Mouse (Mus musculus): Measurements from ENCODE around the gene Mum1. TPM values are rescaled to one million over a fixed set of nuclear protein-coding genes. Genes with fewer than 3 reads are reported as not detected.
"Not testable (repeated sequence)": the region's sequence is repeated elsewhere in the genome, so short reads cannot be mapped to it uniquely, and the experiment has no call there.

Mum1 gene
- polyA plus RNA-seq, 1 experiment from 2014 or later: 49.0 TPM

DNA sequence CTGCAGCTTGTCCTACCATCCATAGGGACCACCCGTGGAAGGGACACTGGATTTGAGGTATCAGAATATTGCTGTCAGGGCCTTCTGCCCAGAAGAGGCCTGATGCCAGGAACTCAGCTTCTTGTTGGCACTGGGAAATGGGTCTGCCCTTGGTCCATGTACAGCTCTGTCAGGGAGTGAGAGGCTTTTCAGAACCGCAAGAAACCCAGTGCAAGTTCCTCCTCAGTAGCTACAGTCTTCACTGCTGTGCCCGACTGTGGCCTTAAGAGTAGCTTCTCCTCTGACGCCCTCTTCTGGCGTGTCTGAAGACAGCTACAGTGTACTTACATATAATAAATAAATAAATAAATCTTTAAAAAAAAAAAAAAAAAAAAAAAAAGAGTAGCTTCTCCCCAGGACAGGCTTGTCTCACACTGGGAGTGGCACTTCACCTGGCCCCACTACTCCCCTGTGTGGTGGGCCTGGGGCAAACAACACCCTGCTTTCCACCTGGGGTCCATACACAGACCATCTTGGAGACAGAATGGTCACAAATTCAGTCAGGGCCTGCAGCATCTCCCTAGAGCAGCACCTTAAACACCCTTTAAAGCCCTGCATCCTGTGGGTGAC, 18.7 kb downstream of the Mum1 start:
- 0 out of 2 replicates have a peak overlapping the region, but pooled peaks have one; percentile 0 for H3K9ac ChIP-seq (replicated peaks; ENCODE audit: low read depth, low read length)
- 33% methylated on average over 5 of the region's 5 CpGs for WGBS

DNA sequence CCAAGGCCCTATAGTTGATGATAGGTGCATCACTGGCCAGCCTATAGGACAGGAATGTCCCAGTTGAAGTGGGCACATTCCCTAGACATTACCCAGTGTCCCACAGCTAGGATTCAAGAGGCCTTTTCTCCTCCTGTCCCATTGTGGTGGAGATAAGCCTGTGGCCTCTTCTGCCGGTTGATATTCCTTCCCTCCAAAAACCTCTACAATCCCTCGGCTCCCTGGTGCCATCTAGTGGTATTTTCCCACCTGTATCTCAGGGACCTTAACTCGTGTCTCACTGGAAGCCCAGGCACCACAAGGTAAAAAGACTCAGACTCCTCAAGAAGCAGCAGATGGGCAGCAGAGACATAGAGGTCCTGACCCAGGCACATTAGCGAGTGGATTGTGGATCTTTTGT, 19.4 kb downstream of the Mum1 start:
- 7% methylated on average over 4 of the region's 4 CpGs for WGBS
- ATAC-seq: 0 out of 2 replicates have a peak, but pooled peaks have one; percentile 16

More for the DNA sequence above, 18.7 kb downstream of the Mum1 start:
- Histone ChIP-seq H3K4me1 (replicated peaks; ENCODE audit: control insufficient read depth, insufficient read depth, low read length) (peaks cover 16% of the 10 kb centered on the region), H3K4me3 (replicated peaks; ENCODE audit: low read length) (no peak overlapping the region), H3K27ac (ENCODE audit: low read length) (no peak overlapping the region), H3K27me3 (replicated peaks; ENCODE audit: control insufficient read depth, insufficient read depth, low read length) (no peaks in the 10 kb centered on the region), H3K36me3 (ENCODE audit: control insufficient read depth, insufficient read depth) (peaks cover 25% of the 10 kb centered on the region), H3K9me3 (ENCODE audit: control insufficient read depth, low read length) (no peaks in the 10 kb centered on the region), H3K4me2 (ENCODE audit: low read length) (no peak overlapping the region)
- ATAC-seq: no peak

DNA sequence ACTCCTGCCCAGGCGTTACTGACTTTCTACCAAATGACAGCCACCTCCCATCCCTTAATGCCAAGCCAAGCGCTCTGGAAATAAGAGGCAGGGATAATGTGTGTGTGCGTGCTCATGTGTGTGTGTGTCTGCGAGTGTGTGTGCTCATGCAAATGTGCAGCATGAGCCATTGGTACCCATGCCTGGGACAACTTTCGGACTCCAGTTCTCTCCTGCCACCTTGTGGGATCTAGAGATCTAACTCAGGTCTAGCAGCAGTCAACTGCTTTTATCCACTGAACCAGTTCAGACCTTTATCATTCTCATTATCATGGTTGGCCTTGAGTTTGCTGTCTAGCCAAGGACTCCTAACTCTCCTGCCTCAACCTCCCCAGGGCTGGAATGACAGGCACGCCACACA, 21.6 kb downstream of the Mum1 start:
- Histone ChIP-seq H3K9ac (replicated peaks; ENCODE audit: low read depth, low read length) (no peak overlapping the region), H3K4me1 (replicated peaks; ENCODE audit: control insufficient read depth, insufficient read depth, low read length) (peaks cover 21% of the 10 kb centered on the region), H3K27ac (ENCODE audit: low read length) (no peak overlapping the region), H3K4me2 (ENCODE audit: low read length) (no peak overlapping the region), H3K27me3 (replicated peaks; ENCODE audit: control insufficient read depth, insufficient read depth, low read length) (no peaks in the 10 kb centered on the region), H3K9me3 (ENCODE audit: control insufficient read depth, low read length) (no peaks in the 10 kb centered on the region), H3K4me3 (replicated peaks; ENCODE audit: low read length) (no peak overlapping the region), H3K36me3 (ENCODE audit: control insufficient read depth, insufficient read depth) (peaks cover 4% of the 10 kb centered on the region; the same call in 1 of the 2 replicates)
- ATAC-seq: no peak
- 32% methylated on average over 6 of the region's 6 CpGs for WGBS

More for the DNA sequence above, 19.4 kb downstream of the Mum1 start:
- H3K4me2 ChIP-seq (ENCODE audit: low read length): no peak overlapping the region
- no peaks in the 10 kb centered on the region for H3K9me3 ChIP-seq (ENCODE audit: control insufficient read depth, low read length)
- 0 out of 2 replicates have a peak overlapping the region, but pooled peaks have one; percentile 17 for H3K27ac ChIP-seq (ENCODE audit: low read length)
- H3K27me3 ChIP-seq (replicated peaks; ENCODE audit: control insufficient read depth, insufficient read depth, low read length): no peaks in the 10 kb centered on the region
- peaks cover 19% of the 10 kb centered on the region for H3K36me3 ChIP-seq (ENCODE audit: control insufficient read depth, insufficient read depth)
- H3K4me3 ChIP-seq (replicated peaks; ENCODE audit: low read length): no peak overlapping the region
- H3K9ac ChIP-seq (replicated peaks; ENCODE audit: low read depth, low read length): 0 out of 2 replicates have a peak overlapping the region, but pooled peaks have one; percentile 0
- peaks cover 23% of the 10 kb centered on the region for H3K4me1 ChIP-seq (replicated peaks; ENCODE audit: control insufficient read depth, insufficient read depth, low read length)

DNA sequence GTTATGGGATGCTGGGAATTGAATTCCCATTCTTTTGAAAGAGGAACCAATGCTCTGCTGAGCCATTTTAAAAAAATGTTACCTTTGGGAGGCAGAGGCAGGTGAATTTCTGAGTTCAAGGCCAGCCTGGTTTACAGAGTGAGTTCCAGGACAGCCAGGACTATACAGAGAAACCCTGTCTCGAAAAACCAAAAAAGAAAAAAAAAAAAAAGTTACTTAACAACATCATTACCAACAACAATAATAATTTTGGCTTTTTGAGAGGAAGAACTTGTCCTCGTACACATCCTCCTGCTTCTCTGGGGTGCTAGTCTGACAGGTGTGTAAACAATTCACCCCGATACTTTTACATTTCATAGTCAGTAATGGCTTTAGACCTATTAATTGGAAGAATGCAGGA, 22.2 kb downstream of the Mum1 start:
- 35% methylated on average over 3 of the region's 3 CpGs for WGBS
- ATAC-seq: not testable (repeated sequence)

DNA sequence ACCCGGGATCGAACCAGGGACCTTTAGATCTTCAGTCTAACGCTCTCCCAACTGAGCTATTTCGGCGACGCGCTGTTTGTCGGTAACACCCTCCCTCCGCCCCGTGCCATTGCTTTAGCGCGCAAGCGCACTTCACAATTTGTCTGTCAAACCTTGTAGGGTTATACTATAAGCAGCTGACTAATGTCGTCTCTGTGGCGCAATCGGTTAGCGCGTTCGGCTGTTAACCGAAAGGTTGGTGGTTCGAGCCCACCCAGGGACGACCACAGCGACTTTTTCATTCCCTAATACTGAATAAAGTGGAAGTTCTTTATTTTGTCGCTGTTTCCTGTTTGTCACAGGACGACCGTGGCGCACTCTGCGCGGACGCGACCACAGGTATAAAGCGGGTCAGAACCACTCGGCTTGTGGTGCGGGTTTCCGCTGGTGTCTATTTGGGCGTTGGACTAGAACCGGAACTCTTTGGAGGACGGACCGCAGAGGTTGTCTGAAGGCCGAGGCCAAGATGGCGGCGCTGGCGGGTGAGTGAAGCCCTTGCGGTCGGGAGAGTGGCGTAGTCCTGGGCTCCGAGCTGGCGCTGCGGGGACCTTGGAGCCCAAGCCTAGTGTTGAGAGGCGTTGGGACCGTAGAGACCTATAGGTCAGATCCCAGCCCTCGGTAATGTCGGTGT, 22.9 kb downstream of the Mum1 start, which contains the start of gene Ndufs7:
Gene Ndufs7, plus strand, starts transcription at position 151 of the 670 bp plus-strand sequence.
- Histone ChIP-seq H3K36me3 (ENCODE audit: control insufficient read depth, insufficient read depth) (no peaks in the 10 kb centered on the region), H3K9ac (replicated peaks; ENCODE audit: low read depth, low read length) (peak within 1 kb of the TSS; percentile 75), H3K4me3 (replicated peaks; ENCODE audit: low read length) (peak within 1 kb of the TSS; percentile 63), H3K4me1 (replicated peaks; ENCODE audit: control insufficient read depth, insufficient read depth, low read length) (peaks cover 21% of the 10 kb centered on the region), H3K4me2 (ENCODE audit: low read length) (peak within 1 kb of the TSS; percentile 94), H3K27ac (ENCODE audit: low read length) (peak within 1 kb of the TSS; percentile 84), H3K9me3 (ENCODE audit: control insufficient read depth, low read length) (no peaks in the 10 kb centered on the region), H3K27me3 (replicated peaks; ENCODE audit: control insufficient read depth, insufficient read depth, low read length) (no peaks in the 10 kb centered on the region)
- WGBS: under 1% methylated on average over 53 of the region's 53 CpGs
- peak; percentile 87 for ATAC-seq

More for the DNA sequence above, 22.2 kb downstream of the Mum1 start:
- peaks cover 21% of the 10 kb centered on the region for H3K4me1 ChIP-seq (replicated peaks; ENCODE audit: control insufficient read depth, insufficient read depth, low read length)
- H3K27ac ChIP-seq (ENCODE audit: low read length); H3K9me3 ChIP-seq (ENCODE audit: control insufficient read depth, low read length); H3K9ac ChIP-seq (replicated peaks; ENCODE audit: low read depth, low read length); H3K27me3 ChIP-seq (replicated peaks; ENCODE audit: control insufficient read depth, insufficient read depth, low read length); H3K36me3 ChIP-seq (ENCODE audit: control insufficient read depth, insufficient read depth): not testable (repeated sequence)
- H3K4me2 ChIP-seq (ENCODE audit: low read length): peak overlapping the region; percentile 37
- H3K4me3 ChIP-seq (replicated peaks; ENCODE audit: low read length): peak overlapping the region; percentile 63

DNA sequence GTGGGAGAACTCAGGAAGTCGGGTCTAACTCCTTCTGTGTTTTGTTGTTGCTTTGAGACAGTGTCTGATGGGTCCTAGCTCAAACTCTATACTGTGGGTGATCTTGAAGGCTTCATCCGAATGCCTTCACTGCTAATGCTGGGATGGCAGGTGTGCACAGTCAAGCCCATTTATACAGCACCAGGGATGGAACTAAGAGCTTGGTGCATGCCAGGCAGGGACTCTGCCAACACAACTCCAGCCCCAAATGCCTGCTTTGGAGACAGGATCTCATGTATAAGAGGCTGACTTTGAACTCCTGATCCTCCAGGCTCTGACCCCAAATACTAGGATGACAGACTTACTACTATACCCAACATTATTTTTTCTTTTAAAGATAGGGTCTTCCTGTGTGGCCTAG, 23.8 kb downstream of the Mum1 start:
- no peak for ATAC-seq
- peak overlapping the region; percentile 63 for H3K4me3 ChIP-seq (replicated peaks; ENCODE audit: low read length)
- peak overlapping the region; percentile 94 for H3K4me2 ChIP-seq (ENCODE audit: low read length)
- H3K27ac ChIP-seq (ENCODE audit: low read length): peak overlapping the region; percentile 84
- H3K4me1 ChIP-seq (replicated peaks; ENCODE audit: control insufficient read depth, insufficient read depth, low read length): peaks cover 20% of the 10 kb centered on the region
- H3K9me3 ChIP-seq (ENCODE audit: control insufficient read depth, low read length): no peaks in the 10 kb centered on the region
- H3K9ac ChIP-seq (replicated peaks; ENCODE audit: low read depth, low read length): peak overlapping the region; percentile 75
- peaks cover 2% of the 10 kb centered on the region; the same call in 1 of the 2 replicates for H3K36me3 ChIP-seq (ENCODE audit: control insufficient read depth, insufficient read depth)
- WGBS: 36% methylated on average over 2 of the region's 2 CpGs
- no peaks in the 10 kb centered on the region for H3K27me3 ChIP-seq (replicated peaks; ENCODE audit: control insufficient read depth, insufficient read depth, low read length)

DNA sequence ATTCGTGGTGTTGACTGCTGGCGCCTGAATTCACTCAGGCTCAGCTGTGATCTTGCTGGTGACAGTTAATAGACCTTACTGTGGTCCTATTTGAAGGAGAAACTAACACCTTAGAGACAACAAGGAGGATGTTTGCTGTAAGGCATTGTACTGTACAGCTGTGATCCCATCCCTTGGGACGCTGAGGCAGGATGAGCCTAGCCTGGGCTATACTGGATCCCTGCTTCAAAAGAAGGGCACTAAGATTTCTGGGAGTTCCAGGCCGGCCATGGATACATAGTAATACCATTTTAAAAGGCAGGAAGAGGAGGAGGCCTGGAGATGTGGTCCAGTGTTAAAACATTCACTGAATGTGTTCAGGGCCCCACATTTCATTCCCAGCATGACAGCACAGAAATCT, 24.3 kb downstream of the Mum1 start:
- Histone ChIP-seq H3K9ac (replicated peaks; ENCODE audit: low read depth, low read length) (no peak overlapping the region), H3K4me3 (replicated peaks; ENCODE audit: low read length) (no peak overlapping the region), H3K27ac (ENCODE audit: low read length) (no peak overlapping the region), H3K4me2 (ENCODE audit: low read length) (no peak overlapping the region; the same call in 1 of the 2 replicates), H3K9me3 (ENCODE audit: control insufficient read depth, low read length) (no peaks in the 10 kb centered on the region), H3K4me1 (replicated peaks; ENCODE audit: control insufficient read depth, insufficient read depth, low read length) (peaks cover 15% of the 10 kb centered on the region), H3K36me3 (ENCODE audit: control insufficient read depth, insufficient read depth) (peaks cover 6% of the 10 kb centered on the region), H3K27me3 (replicated peaks; ENCODE audit: control insufficient read depth, insufficient read depth, low read length) (no peaks in the 10 kb centered on the region)
- ATAC-seq: no peak
- WGBS: 85% methylated on average over 4 of the region's 4 CpGs

DNA sequence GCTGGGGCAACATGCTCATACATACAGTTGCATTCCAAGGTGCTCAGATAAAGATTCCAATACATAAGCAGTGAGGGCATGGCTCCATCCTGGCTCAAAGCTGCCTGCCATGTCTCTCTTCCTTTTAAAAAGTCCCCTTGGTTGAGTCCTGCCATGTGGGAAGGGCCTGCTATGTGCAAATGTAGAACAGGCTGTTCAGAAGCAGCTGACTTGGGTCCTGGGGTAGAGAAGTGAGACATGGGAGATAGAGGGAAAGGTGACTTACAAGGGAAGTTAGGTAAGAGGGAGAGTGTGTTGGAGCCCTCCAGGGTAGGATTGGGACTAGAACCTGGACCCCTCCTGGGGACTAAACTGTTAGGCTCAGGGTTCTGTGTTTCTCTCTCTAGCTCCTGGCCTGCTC, 25.8 kb downstream of the Mum1 start:
- Histone ChIP-seq H3K4me1 (replicated peaks; ENCODE audit: control insufficient read depth, insufficient read depth, low read length) (peaks cover 13% of the 10 kb centered on the region), H3K4me3 (replicated peaks; ENCODE audit: low read length) (no peak overlapping the region), H3K4me2 (ENCODE audit: low read length) (no peak overlapping the region), H3K27me3 (replicated peaks; ENCODE audit: control insufficient read depth, insufficient read depth, low read length) (no peaks in the 10 kb centered on the region), H3K36me3 (ENCODE audit: control insufficient read depth, insufficient read depth) (peaks cover 15% of the 10 kb centered on the region), H3K9ac (replicated peaks; ENCODE audit: low read depth, low read length) (no peak overlapping the region), H3K27ac (ENCODE audit: low read length) (no peak overlapping the region), H3K9me3 (ENCODE audit: control insufficient read depth, low read length) (no peaks in the 10 kb centered on the region)
- no peak for ATAC-seq

DNA sequence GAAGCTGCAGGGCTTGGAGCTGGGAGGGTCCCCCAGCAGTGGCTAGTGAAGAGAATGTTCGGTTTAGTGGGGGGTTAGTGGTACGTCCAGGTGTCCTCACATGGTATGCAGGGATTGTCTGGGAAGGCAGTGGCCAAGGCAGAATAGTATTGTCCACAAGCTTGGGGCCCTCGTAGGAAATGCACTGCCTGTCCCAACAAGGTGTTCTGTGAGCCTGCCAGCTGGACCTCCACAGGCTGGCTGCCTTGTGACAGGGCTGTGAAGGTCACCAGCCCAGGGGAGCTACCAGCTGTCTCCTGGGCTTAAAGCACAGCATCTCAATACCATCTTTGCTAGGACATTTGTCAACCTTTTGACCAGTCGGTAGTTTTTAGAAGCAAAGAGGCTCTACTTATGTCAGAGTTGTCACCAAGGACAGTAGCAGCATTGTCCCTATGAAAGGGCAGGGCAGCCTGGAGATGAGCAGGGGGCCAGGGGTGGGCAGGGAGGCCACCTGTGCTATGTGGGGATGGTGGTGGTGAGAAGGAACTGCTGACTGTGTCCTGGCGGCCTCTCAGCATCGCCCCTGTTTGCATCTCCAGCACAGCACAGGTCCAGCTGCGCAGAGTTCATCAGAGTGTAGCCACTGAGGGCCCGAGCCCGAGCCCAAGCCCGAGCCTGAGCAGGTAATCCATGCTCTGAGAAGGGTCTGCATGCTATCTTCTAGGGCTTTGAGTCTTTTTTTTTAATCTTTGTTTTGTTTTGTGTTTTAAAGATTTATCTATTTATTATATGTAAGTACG, 26.4 kb downstream of the Mum1 start:
- 89% methylated on average over 11 of the region's 11 CpGs for WGBS
- Histone ChIP-seq H3K36me3 (ENCODE audit: control insufficient read depth, insufficient read depth) (peaks cover 15% of the 10 kb centered on the region), H3K9ac (replicated peaks; ENCODE audit: low read depth, low read length) (no peak overlapping the region), H3K9me3 (ENCODE audit: control insufficient read depth, low read length) (no peaks in the 10 kb centered on the region), H3K4me3 (replicated peaks; ENCODE audit: low read length) (no peak overlapping the region), H3K27me3 (replicated peaks; ENCODE audit: control insufficient read depth, insufficient read depth, low read length) (no peaks in the 10 kb centered on the region), H3K4me1 (replicated peaks; ENCODE audit: control insufficient read depth, insufficient read depth, low read length) (peaks cover 13% of the 10 kb centered on the region), H3K27ac (ENCODE audit: low read length) (no peak overlapping the region), H3K4me2 (ENCODE audit: low read length) (no peak overlapping the region)
- no peak for ATAC-seq

All from forebrain, embryonic 16.5 days (tissue).